Mouse (Mus musculus) myocyte (in vitro differentiated cells): ENCODE results near the gene Gm26938. TPM values are rescaled to one million over a fixed set of nuclear protein-coding genes. Genes with fewer than 3 reads are reported as not detected.
A peak's percentile ranks its signal among the peaks of the same experiment; 100 is the strongest.

ENCODE experiments used
- H3K27me3 ChIP-seq: one replicate; pipeline ENCODE4 v1.6.1; 2011; ENCODE audit not compliant: control insufficient read depth, insufficient read depth, insufficient read length
- H3K36me3 ChIP-seq: one replicate; pipeline ENCODE4 v1.6.1; 2011; ENCODE audit not compliant: control insufficient read depth, insufficient read depth
- H3K4me2 ChIP-seq: one replicate; pipeline ENCODE4 v1.6.1; 2011; ENCODE audit warnings: low read depth, control low read depth
- H3K4me3 ChIP-seq: one replicate; pipeline ENCODE4 v1.5.1; 2011; ENCODE audit warnings: mild to moderate bottlenecking, control low read depth, moderate library complexity
- H3K79me2 ChIP-seq: one replicate; pipeline ENCODE4 v1.6.1; 2011; ENCODE audit not compliant: control insufficient read depth, insufficient read depth
- H3ac ChIP-seq: one replicate; pipeline ENCODE4 v1.6.1; 2011; ENCODE audit not compliant: control insufficient read depth, insufficient read length
- CEBPB ChIP-seq: IDR thresholded peaks from 2 replicates; pipeline ENCODE4 v1.6.1; 2011; ENCODE audit warnings: mild to moderate bottlenecking, moderate library complexity; ENCODE audit not compliant: poor library complexity, insufficient read depth, severe bottlenecking
- E2F4 ChIP-seq: IDR thresholded peaks from one replicate; pipeline ENCODE4 v1.6.1; 2011; ENCODE audit warnings: mild to moderate bottlenecking, control low read depth, moderate library complexity; ENCODE audit not compliant: insufficient read depth
- MAX ChIP-seq: IDR thresholded peaks from one replicate; pipeline ENCODE4 v1.6.1; 2011; ENCODE audit warnings: low read depth, mild to moderate bottlenecking, control low read depth
- MYOD1 ChIP-seq, 3 experiments: IDR thresholded peaks; one replicate each; pipeline ENCODE4 v1.6.1; 2011; ENCODE audit warnings: control low read depth in 2 of 3, low read depth in 2 of 3, mild to moderate bottlenecking in 2 of 3, moderate library complexity in 1 of 3; ENCODE audit not compliant: insufficient read length in 2 of 3, control insufficient read depth in 1 of 3
- MYOG ChIP-seq, 3 experiments: IDR thresholded peaks; one replicate each; pipeline ENCODE4 v1.6.1; 2011; ENCODE audit warnings: control low read depth in 2 of 3, low read depth in 2 of 3, mild to moderate bottlenecking in 2 of 3; ENCODE audit not compliant: insufficient read length in 2 of 3, control insufficient read depth in 1 of 3, insufficient read depth in 1 of 3
- POLR2A ChIP-seq: IDR thresholded peaks from one replicate; pipeline ENCODE4 v1.6.1; 2011; ENCODE audit warnings: low read depth, mild to moderate bottlenecking, control low read depth, moderate library complexity; ENCODE audit not compliant: insufficient read length
- POLR2AphosphoS2 ChIP-seq: IDR thresholded peaks from one replicate; pipeline ENCODE4 v1.6.1; 2011; ENCODE audit warnings: low read depth, control low read depth; ENCODE audit not compliant: insufficient read length
- REST ChIP-seq: IDR thresholded peaks from one replicate; pipeline ENCODE4 v1.6.1; 2011; ENCODE audit warnings: mild to moderate bottlenecking, control low read depth, moderate library complexity; ENCODE audit not compliant: insufficient read depth, insufficient read length
- SRF ChIP-seq: IDR thresholded peaks from one replicate; pipeline ENCODE4 v1.6.1; 2011; ENCODE audit warnings: low read depth; ENCODE audit not compliant: control insufficient read depth, insufficient read length
- TCF12 ChIP-seq: IDR thresholded peaks from one replicate; pipeline ENCODE4 v1.6.1; 2011; ENCODE audit warnings: mild to moderate bottlenecking, control low read depth; ENCODE audit not compliant: poor library complexity, insufficient read depth, severe bottlenecking
- TCF3 ChIP-seq: IDR thresholded peaks from one replicate; pipeline ENCODE4 v1.6.1; 2011; ENCODE audit warnings: low read depth, control low read depth; ENCODE audit not compliant: insufficient read length
- USF1 ChIP-seq: IDR thresholded peaks from one replicate; pipeline ENCODE4 v1.6.1; 2011; ENCODE audit warnings: low read depth, mild to moderate bottlenecking, control low read depth, moderate library complexity
- polyA plus RNA-seq: library from polyadenylated mRNA; unstranded; fragments of >200 nt; fragmentation: generic; extraction: Trizol; gene quantifications from one replicate; pipeline ENCODE4 v1.2.1, GENCODE M21; 2012; ENCODE audit warnings: missing spikeins

Gene Gm26938
- polyA plus RNA-seq, 1 experiment = not detected

DNA sequence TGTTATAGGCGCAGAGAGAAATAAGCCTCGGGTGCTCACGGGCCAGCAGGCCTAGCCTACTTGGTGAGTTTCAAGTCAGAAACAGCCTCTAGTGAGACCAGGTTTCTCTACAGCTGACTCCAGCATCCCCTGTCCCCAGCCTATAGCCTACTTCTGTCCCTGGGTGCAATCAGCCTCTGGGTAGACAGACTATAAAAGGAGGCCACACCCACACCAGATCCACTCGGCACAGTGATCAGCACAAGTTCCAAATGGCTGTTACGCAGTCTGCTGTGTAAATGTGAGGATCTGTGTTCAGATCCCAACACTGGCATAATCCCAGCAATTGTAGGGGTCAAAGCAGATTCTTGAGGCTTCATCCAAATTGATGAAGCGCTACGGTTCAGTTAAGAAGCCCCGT lies 23.0 kb downstream of the Gm26938 start:
- no peak overlapping the region for H3ac ChIP-seq
- no peak overlapping the region for H3K4me3 ChIP-seq
- H3K4me2 ChIP-seq = no peak overlapping the region
- no peaks in the 10 kb centered on the region for H3K27me3 ChIP-seq
- peaks cover 5% of the 10 kb centered on the region for H3K36me3 ChIP-seq
- TF ChIP-seq SRF (no peak), CEBPB (no peak), MAX (no peak), USF1 (no peak), E2F4 (no peak)
- H3K79me2 ChIP-seq = peaks cover 1% of the 10 kb centered on the region

- no peak overlapping the region for H3ac ChIP-seq
- H3K79me2 ChIP-seq = peaks cover 13% of the 10 kb centered on the region
- no peak overlapping the region for H3K4me2 ChIP-seq
- H3K36me3 ChIP-seq = peaks cover 5% of the 10 kb centered on the region
- H3K27me3 ChIP-seq = no peaks in the 10 kb centered on the region
- H3K4me3 ChIP-seq = no peak overlapping the region
- TF ChIP-seq MYOG (IDR thresholded peaks at IDR 0.05; ENCODE audit: control insufficient read depth in 1 of 3, insufficient read depth in 1 of 3, insufficient read length in 2 of 3, low read depth in 2 of 3) = no peak
- TF ChIP-seq E2F4 = no peak
- no peak for TF ChIP-seq MYOD1 (IDR thresholded peaks at IDR 0.05; ENCODE audit: control insufficient read depth in 1 of 3, insufficient read length in 2 of 3, low read depth in 2 of 3)
- peak; percentile 21 for TF ChIP-seq POLR2A
- no peak for TF ChIP-seq TCF3
- TF ChIP-seq POLR2AphosphoS2 = peak; percentile 19
Measured at GRCm38 (mm10) chr5:139801880-139802279, 24.3 kb downstream of the Gm26938 start.

DNA sequence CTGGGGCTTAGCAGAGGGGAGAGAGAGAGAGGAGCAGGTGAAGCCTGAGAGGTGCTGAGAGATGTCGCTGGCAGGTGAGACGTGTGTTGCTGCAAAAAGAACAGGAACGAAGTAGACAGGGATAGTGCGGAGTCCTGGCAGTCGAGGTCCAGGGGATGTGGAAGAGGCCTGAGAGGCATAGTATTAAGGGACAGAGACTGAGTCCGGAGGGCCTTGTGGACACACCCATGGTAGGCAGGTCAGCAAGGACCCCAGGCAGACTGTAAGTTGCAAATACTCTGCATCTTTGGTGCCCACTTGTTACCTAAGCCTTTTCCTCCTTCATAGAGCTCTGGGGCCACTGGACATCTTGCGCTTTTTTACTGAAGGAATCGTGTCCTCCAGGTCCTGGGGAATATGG lies 25.0 kb downstream of the Gm26938 start:
- Histone ChIP-seq H3K36me3 (peaks cover 5% of the 10 kb centered on the region), H3ac (no peak overlapping the region), H3K4me2 (no peak overlapping the region), H3K27me3 (no peaks in the 10 kb centered on the region), H3K4me3 (no peak overlapping the region), H3K79me2 (peaks cover 17% of the 10 kb centered on the region)
- TF ChIP-seq REST (no peak), E2F4 (no peak), SRF (no peak)

DNA sequence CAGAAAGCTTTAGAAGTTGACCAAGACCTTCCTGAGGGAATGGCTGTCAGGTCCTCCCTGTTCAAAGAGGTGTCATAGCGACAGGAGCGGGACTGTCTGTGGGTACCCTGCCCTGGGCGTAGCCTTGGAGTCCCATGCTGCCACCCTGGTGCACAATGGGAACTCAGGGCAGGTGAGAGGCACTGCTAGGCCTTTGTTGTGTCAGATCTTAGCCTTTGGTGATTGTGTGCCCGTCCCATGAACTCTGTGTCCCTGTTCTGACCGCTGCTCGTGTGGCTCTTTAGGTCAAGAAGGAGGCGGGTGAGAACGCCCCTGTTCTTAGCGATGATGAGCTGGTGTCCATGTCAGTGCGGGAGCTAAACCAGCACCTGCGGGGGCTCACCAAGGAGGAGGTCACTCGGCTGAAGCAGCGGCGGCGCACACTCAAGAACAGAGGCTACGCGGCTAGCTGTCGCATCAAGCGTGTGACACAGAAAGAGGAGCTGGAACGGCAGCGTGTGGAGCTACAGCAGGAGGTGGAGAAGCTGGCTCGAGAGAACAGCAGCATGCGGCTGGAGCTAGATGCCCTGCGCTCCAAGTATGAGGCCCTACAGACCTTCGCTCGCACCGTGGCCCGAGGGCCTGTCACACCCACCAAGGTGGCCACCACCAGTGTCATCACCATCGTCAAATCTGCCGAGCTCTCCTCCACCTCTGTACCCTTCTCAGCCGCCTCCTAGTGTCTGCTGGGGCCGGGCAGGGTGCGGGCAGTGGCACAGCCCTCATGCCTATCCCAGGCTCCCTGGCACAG lies 26.2 kb downstream of the Gm26938 start:
- no peak for TF ChIP-seq REST
- TF ChIP-seq POLR2A = no peak
- Histone ChIP-seq H3K36me3 (peaks cover 5% of the 10 kb centered on the region), H3K4me2 (no peak overlapping the region), H3K27me3 (no peaks in the 10 kb centered on the region), H3K4me3 (no peak overlapping the region), H3K79me2 (peaks cover 20% of the 10 kb centered on the region), H3ac (no peak overlapping the region)

- Histone ChIP-seq H3K4me2 (no peak overlapping the region), H3K4me3 (no peak overlapping the region), H3K79me2 (peaks cover 23% of the 10 kb centered on the region), H3K36me3 (peaks cover 5% of the 10 kb centered on the region), H3K27me3 (no peaks in the 10 kb centered on the region), H3ac (no peak overlapping the region)
- TF ChIP-seq POLR2A (no peak), MYOD1 (IDR thresholded peaks at IDR 0.05; ENCODE audit: control insufficient read depth in 1 of 3, insufficient read length in 2 of 3, low read depth in 2 of 3) (no peak), MYOG (IDR thresholded peaks at IDR 0.05; ENCODE audit: control insufficient read depth in 1 of 3, insufficient read depth in 1 of 3, insufficient read length in 2 of 3, low read depth in 2 of 3) (no peak), TCF3 (no peak), REST (no peak), CEBPB (no peak), SRF (no peak), MAX (no peak), POLR2AphosphoS2 (no peak), E2F4 (no peak), USF1 (no peak), TCF12 (no peak)
Measured at GRCm38 (mm10) chr5:139799041-139799440, 27.2 kb downstream of the Gm26938 start.
